Mouse (Mus musculus): ENCODE results near the gene Dnm3. TPM values are rescaled to one million over a fixed set of nuclear protein-coding genes. Genes with fewer than 3 reads are reported as not detected.

Dnm3 gene
- polyA plus RNA-seq, 1 experiment from 2014 or later = 67.6 TPM

DNA sequence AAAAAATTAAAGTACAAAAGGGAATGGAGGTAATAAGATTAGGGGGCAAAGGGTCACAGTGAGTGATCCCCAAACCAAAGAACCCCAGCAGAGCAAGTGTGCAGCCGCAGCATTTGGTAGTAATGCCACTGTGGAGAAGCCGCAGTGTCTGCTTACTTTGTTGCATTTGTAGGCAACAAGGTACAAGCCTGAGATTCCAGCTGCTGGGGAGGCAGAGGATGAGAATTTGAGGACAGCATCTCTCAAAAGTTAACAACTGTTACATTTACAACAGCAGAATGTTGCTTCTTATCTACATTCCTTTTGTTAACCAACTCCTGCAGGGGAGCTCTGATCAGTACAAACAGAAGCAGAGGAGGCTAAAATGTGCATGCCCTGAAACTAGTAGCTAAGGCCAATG, 267.3 kb downstream of the Dnm3 start:
- H3K4me2 ChIP-seq = no peak overlapping the region
- H3K27ac ChIP-seq = no peak overlapping the region
- no peaks in the 10 kb centered on the region for H3K36me3 ChIP-seq (replicated peaks)
- WGBS = 20% methylated on average over 2 of the region's 2 CpGs
- no peak overlapping the region for H3K9ac ChIP-seq
- H3K9me3 ChIP-seq = no peaks in the 10 kb centered on the region
- no peaks in the 10 kb centered on the region for H3K27me3 ChIP-seq (replicated peaks)
- H3K4me3 ChIP-seq = no peak overlapping the region
- no peak for ATAC-seq (replicated peaks)
- H3K4me1 ChIP-seq = peaks cover 8% of the 10 kb centered on the region

DNA sequence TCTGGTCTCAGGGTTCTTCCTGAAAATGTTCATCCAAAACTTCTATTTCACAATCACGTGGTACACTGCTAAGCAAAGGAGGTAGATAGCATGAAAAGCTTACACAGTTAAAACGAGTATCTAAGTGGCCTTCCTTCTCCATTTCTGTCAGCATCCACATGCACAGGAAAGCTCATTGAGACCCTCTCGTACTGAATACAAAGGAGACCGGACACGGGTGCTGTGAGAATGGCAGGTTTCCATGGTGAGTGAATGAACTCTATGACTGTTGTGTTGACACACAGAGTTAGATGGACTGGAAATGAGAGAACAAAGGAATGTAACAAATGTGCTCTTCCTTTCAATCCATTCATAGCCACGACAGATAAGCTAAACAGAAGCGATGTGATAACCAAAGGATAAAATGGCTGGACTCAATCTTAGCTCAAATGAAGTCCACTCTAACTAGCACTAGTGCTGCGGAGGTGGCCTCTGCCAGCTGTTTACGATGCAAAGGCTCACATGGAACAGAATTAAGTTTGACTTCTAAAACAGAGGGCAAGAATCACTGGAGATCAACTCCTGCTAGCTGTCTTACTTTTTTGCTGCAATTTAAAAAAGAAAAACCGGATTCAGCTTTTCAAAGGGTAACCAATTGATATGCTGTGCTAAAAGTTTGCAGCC, 268.2 kb downstream of the Dnm3 start:
- H3K36me3 ChIP-seq (replicated peaks) = no peaks in the 10 kb centered on the region
- no peaks in the 10 kb centered on the region for H3K27me3 ChIP-seq (replicated peaks)
- H3K27ac ChIP-seq = no peak overlapping the region
- H3K4me1 ChIP-seq = peaks cover 8% of the 10 kb centered on the region
- no peaks in the 10 kb centered on the region for H3K9me3 ChIP-seq
- no peak overlapping the region for H3K4me2 ChIP-seq
- no peak overlapping the region for H3K4me3 ChIP-seq
- H3K9ac ChIP-seq = no peak overlapping the region
- 12% methylated on average over 10 of the region's 10 CpGs for WGBS
- ATAC-seq (replicated peaks) = peak; percentile 62; the same call in 1 of the 2 replicates

DNA sequence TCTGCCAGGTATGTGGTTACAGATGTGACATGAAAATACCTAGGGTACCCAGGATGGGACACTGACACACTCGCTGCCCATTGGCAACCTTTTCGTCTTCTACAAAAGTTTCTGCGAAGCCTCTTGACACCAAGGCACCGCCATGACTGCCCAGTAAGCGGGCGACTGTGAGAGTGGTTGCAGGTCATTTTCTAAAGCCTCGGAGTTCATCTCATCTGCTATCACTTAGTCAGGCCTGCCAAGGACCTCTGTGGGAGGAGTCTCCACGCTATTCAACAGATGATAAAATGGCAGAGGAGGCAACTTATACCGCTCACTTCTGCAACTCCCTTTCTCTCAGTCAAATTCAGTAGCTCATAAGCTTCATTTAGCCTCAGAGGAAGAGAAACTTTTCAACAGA, 268.8 kb downstream of the Dnm3 start:
- ATAC-seq (replicated peaks) = no peak
- Histone ChIP-seq H3K36me3 (replicated peaks) (no peaks in the 10 kb centered on the region), H3K9ac (no peak overlapping the region), H3K9me3 (no peaks in the 10 kb centered on the region), H3K27me3 (replicated peaks) (no peaks in the 10 kb centered on the region), H3K4me1 (peaks cover 8% of the 10 kb centered on the region), H3K4me2 (no peak overlapping the region), H3K4me3 (no peak overlapping the region), H3K27ac (no peak overlapping the region)
- WGBS = 80% methylated on average over 9 of the region's 9 CpGs

DNA sequence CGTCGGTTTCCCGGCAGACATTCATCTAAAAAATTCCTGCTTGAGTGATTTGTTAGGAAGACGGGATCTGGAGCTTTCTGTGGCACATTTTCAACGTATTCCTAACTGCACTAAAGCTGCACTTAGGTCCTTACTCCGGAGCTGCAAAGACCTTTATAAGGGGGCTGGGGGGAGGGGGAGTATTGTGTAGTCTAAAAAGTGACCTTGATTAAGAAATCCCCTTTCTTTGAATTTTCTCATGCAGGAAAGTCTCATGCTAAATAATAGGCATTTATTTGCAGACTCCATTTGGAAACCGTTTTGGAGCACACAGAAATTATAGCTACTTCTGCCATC, 270.2 kb downstream of the Dnm3 start:
- no peak for ATAC-seq (replicated peaks)
- Histone ChIP-seq H3K27ac (no peak overlapping the region), H3K9ac (no peak overlapping the region), H3K4me3 (no peak overlapping the region), H3K36me3 (replicated peaks) (no peaks in the 10 kb centered on the region), H3K9me3 (no peaks in the 10 kb centered on the region), H3K4me2 (no peak overlapping the region), H3K27me3 (replicated peaks) (no peaks in the 10 kb centered on the region), H3K4me1 (peaks cover 12% of the 10 kb centered on the region)
- WGBS = 50% methylated on average over 7 of the region's 7 CpGs

DNA sequence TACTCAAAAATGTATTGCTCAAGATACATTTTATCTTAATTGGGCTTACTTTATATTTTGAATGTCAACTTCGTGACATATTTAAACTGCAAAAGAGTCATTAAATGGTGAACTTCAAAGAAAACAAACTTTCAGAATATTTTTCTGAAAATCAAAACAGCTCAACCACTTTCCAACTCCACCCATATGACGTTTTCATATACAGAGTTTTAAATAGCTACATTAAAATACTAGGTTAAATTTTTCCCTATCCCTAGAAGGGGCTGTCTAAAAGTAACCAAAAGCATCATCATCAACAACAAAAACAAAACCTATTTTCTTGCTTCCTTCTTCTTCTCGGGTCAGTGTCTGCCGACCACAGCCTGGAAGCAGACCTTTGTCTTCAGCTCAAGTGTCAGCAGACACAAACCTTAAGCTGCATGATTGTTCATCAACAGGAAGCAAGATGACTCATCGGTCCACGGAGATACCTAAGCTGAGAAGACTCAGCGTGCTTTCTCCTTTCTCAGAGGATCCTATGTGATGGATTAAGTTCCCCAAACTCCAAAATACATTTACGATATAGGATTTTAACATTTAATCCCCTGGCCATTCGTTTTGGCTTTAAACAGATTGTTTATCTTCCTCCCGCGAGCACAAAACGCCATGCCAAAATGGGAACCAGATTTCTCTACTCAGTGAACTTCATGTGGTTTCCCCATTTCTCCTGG, 270.7 kb downstream of the Dnm3 start:
- 75% methylated on average over 12 of the region's 12 CpGs for WGBS
- Histone ChIP-seq H3K36me3 (replicated peaks) (no peaks in the 10 kb centered on the region), H3K4me1 (peaks cover 12% of the 10 kb centered on the region), H3K4me2 (no peak overlapping the region), H3K27ac (no peak overlapping the region), H3K4me3 (no peak overlapping the region), H3K9me3 (no peaks in the 10 kb centered on the region), H3K9ac (no peak overlapping the region), H3K27me3 (replicated peaks) (no peaks in the 10 kb centered on the region)
- ATAC-seq (replicated peaks) = no peak

DNA sequence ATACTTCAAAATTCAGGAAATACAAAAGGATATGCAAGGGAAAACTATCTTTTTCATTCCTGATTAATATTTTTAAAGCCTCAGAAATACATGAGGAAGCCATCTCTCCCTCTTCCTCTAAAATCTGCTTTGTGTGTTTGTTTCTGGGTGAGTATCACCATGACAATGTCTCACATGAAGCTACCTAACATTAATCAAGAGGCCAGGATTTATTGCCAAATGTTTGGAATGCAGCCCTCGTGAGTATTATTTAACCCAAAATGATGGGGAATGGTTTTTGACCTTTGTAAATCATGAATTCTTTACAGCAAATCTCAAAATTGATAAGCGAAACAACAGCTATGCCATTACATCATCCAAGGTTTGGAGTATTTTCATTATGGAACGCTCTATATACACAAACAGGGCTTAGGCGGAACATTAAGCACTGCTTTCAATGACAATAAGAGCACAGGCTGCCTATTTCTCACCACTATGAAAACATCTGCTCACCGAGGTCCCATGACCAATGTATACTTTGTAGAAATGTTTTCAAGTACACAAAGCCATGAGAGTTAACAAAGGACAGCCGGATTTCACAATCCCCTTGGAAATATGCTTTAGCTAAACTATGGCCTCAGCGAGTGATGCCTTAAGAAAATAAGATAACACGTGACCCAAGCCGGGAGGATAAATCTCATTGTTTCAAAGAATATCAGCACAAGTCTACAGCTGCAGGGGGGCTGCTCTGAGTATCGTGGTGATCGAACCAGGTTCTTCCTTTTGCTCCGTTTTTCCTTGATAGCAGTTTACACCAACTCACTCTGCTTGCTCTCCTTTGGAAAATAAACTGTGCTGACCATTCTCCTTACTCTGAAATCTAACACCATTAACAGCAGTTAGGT, 275.1 kb downstream of the Dnm3 start:
- Histone ChIP-seq H3K4me2 (no peak overlapping the region), H3K9me3 (no peaks in the 10 kb centered on the region), H3K27ac (no peak overlapping the region), H3K4me1 (peaks cover 4% of the 10 kb centered on the region; the same call in 1 of the 2 replicates), H3K36me3 (replicated peaks) (no peaks in the 10 kb centered on the region), H3K9ac (no peak overlapping the region), H3K4me3 (no peak overlapping the region), H3K27me3 (replicated peaks) (no peaks in the 10 kb centered on the region)
- ATAC-seq (replicated peaks) = peak; percentile 69; the same call in 1 of the 2 replicates
- WGBS = 31% methylated on average over 12 of the region's 12 CpGs

DNA sequence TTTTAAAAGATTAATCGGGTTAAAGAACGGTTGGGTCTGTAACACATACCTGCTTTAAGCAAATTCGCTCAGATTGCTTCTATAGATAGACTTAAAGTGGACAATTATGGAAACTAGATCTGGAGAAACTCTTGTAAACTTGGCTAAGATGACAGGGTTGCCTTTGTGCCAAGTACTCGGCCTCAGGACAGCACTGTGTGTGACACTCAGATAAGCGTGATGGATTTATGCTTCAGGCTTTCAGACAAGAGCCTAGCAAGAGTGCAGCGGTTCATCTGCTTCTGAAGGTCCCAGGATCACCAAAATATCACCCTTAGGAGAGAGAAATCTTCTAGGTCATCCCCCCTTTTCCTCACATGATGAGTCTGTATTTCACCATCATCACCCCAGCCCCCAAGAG, 277.4 kb downstream of the Dnm3 start:
- H3K4me2 ChIP-seq = no peak overlapping the region
- peaks cover 4% of the 10 kb centered on the region; the same call in 1 of the 2 replicates for H3K4me1 ChIP-seq
- no peak overlapping the region for H3K27ac ChIP-seq
- 90% methylated on average over 6 of the region's 6 CpGs for WGBS
- H3K36me3 ChIP-seq (replicated peaks) = no peaks in the 10 kb centered on the region
- H3K4me3 ChIP-seq = no peak overlapping the region
- H3K9ac ChIP-seq = no peak overlapping the region
- ATAC-seq (replicated peaks) = no peak
- no peaks in the 10 kb centered on the region for H3K9me3 ChIP-seq
- H3K27me3 ChIP-seq (replicated peaks) = no peaks in the 10 kb centered on the region

DNA sequence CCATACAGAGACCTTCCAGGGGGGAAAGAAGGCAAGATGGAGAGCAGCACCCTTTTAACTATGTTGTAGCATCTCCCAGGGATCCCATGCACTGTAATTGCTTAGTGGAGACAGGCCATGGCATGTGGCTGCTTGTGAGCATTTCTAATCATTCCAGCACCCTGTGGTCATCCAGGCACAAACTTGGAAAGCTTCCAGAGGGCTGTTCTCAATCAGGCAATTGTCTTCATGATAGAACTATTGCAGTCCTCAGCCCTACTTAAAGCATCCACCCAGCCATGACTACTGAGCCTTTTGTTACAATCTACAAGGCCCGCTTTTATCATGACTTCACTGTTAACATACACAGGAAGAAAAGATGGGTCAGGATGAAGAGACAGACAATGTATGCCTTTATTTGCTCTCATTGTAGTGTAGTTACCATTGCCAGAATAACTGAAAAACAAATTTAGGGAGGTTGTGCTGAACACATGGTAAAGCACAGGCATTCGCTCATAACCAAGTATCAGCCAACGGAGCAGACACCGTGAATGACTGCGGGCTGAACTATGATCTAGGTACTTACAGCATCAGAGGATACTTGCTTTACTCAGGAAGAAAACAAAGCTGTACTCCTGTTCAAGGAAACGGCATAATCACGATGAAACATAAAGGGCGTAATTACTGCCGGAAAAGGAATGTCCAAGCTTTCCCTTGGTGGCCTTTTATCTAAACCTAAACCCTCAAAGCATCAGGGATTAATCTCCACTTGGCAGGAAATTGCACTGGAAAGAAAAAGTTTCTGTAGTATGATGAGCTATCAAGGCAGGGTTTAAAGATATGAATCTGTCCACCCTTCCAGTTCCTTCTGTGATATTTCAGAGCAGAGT, 280.8 kb downstream of the Dnm3 start:
- Histone ChIP-seq H3K4me2 (no peak overlapping the region), H3K27ac (no peak overlapping the region), H3K4me3 (no peak overlapping the region), H3K36me3 (replicated peaks) (no peaks in the 10 kb centered on the region), H3K27me3 (replicated peaks) (no peaks in the 10 kb centered on the region), H3K4me1 (no peaks in the 10 kb centered on the region), H3K9ac (no peak overlapping the region), H3K9me3 (no peaks in the 10 kb centered on the region)
- peak; percentile 62; the same call in 1 of the 2 replicates for ATAC-seq (replicated peaks)
- WGBS = 45% methylated on average over 9 of the region's 9 CpGs

DNA sequence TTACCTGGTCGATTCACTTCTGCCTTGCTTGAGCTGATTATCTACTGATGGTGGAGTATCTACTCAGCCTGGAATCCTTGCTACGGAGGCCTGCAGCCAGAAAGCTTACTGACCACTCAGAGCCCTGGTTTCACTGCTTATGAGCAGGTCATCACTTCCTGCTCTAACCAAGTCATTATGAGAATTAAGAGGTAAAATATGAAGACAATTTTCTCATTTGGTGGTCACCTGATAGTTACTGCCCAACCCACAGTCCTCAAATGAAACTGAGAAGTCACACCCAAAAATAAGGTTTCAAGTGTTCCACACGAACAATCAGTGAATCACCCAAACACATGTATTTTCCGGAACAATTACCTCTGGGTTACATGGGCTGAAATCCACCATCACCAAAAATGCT, 289.1 kb downstream of the Dnm3 start:
- Histone ChIP-seq H3K36me3 (replicated peaks) (no peaks in the 10 kb centered on the region), H3K9ac (no peak overlapping the region), H3K4me3 (no peak overlapping the region), H3K4me2 (no peak overlapping the region), H3K27ac (no peak overlapping the region), H3K9me3 (no peaks in the 10 kb centered on the region), H3K4me1 (peaks cover 15% of the 10 kb centered on the region), H3K27me3 (replicated peaks) (no peaks in the 10 kb centered on the region)
- WGBS = 92% methylated on average over 4 of the region's 4 CpGs
- no peak for ATAC-seq (replicated peaks)

DNA sequence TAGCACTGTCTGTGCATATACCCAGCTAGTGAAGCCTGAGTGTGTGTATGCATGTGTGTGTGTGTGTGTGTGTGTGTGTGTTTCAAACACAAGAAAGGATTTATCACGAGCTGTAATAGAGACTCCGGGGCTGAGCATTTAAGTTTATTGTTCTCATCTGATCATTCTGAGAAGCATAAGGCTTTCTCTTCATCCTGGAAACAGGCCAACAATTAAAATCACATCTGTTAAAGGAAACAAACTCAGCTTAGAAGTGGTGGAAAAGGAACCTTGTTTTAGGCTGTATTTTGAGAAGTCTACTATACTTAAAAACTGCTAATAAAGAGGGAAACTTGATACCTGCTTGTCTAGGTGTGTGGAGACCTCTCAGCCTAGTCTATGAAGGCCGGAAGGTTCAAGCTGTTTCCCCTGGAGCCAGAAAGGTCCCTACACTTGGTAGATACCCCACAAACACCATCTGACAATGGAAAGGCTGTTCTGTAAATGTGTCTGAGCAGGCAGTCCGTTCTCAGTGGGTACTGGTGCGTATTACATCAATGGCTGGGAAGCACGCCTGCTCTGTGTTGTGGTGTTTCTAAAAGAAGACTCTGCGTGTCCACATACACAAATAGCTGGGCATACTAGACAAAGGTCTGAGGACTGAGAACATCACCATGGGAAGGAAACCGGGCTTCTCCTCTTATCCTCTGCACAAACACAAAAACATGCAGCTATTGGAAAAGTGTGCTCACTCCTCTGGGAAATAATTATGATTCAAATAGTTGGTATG, 290.3 kb downstream of the Dnm3 start:
- no peaks in the 10 kb centered on the region for H3K27me3 ChIP-seq (replicated peaks)
- WGBS = 59% methylated on average over 8 of the region's 8 CpGs
- H3K9me3 ChIP-seq = no peaks in the 10 kb centered on the region
- 0 out of 2 replicates have a peak overlapping the region, but pooled peaks have one; percentile 6 for H3K27ac ChIP-seq
- H3K9ac ChIP-seq = no peak overlapping the region
- no peak overlapping the region for H3K4me3 ChIP-seq
- no peaks in the 10 kb centered on the region for H3K36me3 ChIP-seq (replicated peaks)
- H3K4me1 ChIP-seq = peaks cover 16% of the 10 kb centered on the region
- H3K4me2 ChIP-seq = no peak overlapping the region
- ATAC-seq (replicated peaks) = no peak
